Mouse (Mus musculus): ENCODE data around the gene Dkk3. TPM values are rescaled to one million over a fixed set of nuclear protein-coding genes. Genes with fewer than 3 reads are reported as not detected.

Gene Dkk3
- total and polyA plus RNA-seq, 2 experiments from 2014 or later, result 30.9 to 38.8 TPM

GRCm38 (mm10) chr7:112074868-112075267 lies 84.0 kb downstream of the Dkk3 start:
- H3K36me3 ChIP-seq (ENCODE audit: insufficient read depth, low read length), result peaks cover 9% of the 10 kb centered on the region
- no peaks in the 10 kb centered on the region for H3K27me3 ChIP-seq (ENCODE audit: insufficient read depth, low read length)
- no peaks in the 10 kb centered on the region for H3K9me3 ChIP-seq (ENCODE audit: low read length)
- 90% methylated on average over 5 of the region's 5 CpGs for WGBS
- ATAC-seq (ENCODE audit: low FRiP score) (no peak), DNase-seq (ENCODE audit: low spot score) (no peak)
- no peak overlapping the region for H3K9ac ChIP-seq (replicated peaks; ENCODE audit: low read length, poor library complexity, severe bottlenecking)
- H3K4me2 ChIP-seq (ENCODE audit: low read depth, low read length, poor library complexity, severe bottlenecking), result no peak overlapping the region
- no peak for TF ChIP-seq CTCF (IDR thresholded peaks at IDR 0.05)
- H3K4me3 ChIP-seq (ENCODE audit: low read depth, low read length), result no peak overlapping the region
- no peak overlapping the region for H3K27ac ChIP-seq (ENCODE audit: low read depth, low read length)
- H3K4me1 ChIP-seq (ENCODE audit: insufficient read depth, low read length), result no peaks in the 10 kb centered on the region

Other genes with a start within 250 kb of the Dkk3 start
- gene Usp47, start 135.6 kb downstream of the Dkk3 start, total RNA-seq (2014; rRNA removed), result 79.0 and 96.9 TPM in 2 replicates
- gene Usp47, start 135.6 kb downstream of the Dkk3 start, polyA plus RNA-seq (2015; fragmentation: Nextera tagmentation; extraction: Ambion mirVana), result 49.2 and 52.2 TPM in 2 replicates
- gene Mical2, start 66.8 kb upstream of the Dkk3 start, total RNA-seq (2014; rRNA removed), result 11.0 and 12.5 TPM in 2 replicates
- gene Mical2, start 66.8 kb upstream of the Dkk3 start, polyA plus RNA-seq (2015; fragmentation: Nextera tagmentation; extraction: Ambion mirVana), result 5.8 and 6.2 TPM in 2 replicates